Mouse (Mus musculus) forebrain, embryonic 14.5 days (tissue): Measurements from ENCODE around the gene Esyt1. TPM values are rescaled to one million over a fixed set of nuclear protein-coding genes. Genes with fewer than 3 reads are reported as not detected.
"Not testable (repeated sequence)": the region's sequence is repeated elsewhere in the genome, so short reads cannot be mapped to it uniquely, and the experiment has no call there.

Experiments used
- ATAC-seq: fragments of 200-750 bp; cut with Nextera tagmentation; 2 replicates; pipeline ENCODE4 v1.8.0; 2017; ENCODE audit warnings: mild to moderate bottlenecking, moderate library complexity
- DNase-seq: peaks from one replicate; pipeline ENCODE4 v3.0.0-alpha.2; 2015; ENCODE audit warnings: low spot score
- H3K27ac ChIP-seq: fragments of 300-500 bp; sonication (generic); 2 replicates; pipeline ENCODE4 v1.5.1; 2014; ENCODE audit warnings: low read depth, mild to moderate bottlenecking, control low read depth, low read length, moderate library complexity
- H3K27me3 ChIP-seq: fragments of 300-500 bp; sonication (generic); replicated peaks from 2 replicates; pipeline ENCODE4 v1.6.1; 2014; ENCODE audit warnings: low read length, control low read depth, mixed read lengths; ENCODE audit not compliant: control insufficient read depth, insufficient read depth
- H3K36me3 ChIP-seq: fragments of 300-500 bp; sonication (generic); 2 replicates; pipeline ENCODE4 v1.6.1; 2014; ENCODE audit warnings: low read length, control low read depth; ENCODE audit not compliant: control insufficient read depth, insufficient read depth
- H3K4me1 ChIP-seq: fragments of 300-500 bp; sonication (generic); 2 replicates; pipeline ENCODE4 v1.6.1; 2014; ENCODE audit warnings: antibody characterized with exemption, low read length, control low read depth; ENCODE audit not compliant: control insufficient read depth, insufficient read depth
- H3K4me2 ChIP-seq: fragments of 300-500 bp; sonication (generic); 2 replicates; pipeline ENCODE4 v1.6.1; 2014; ENCODE audit warnings: mild to moderate bottlenecking, control low read depth, low read length
- H3K4me3 ChIP-seq: fragments of 300-500 bp; sonication (generic); 2 replicates; pipeline ENCODE4 v1.5.1; 2014; ENCODE audit warnings: low read depth, low read length, control low read depth
- H3K9ac ChIP-seq: fragments of 300-500 bp; sonication (generic); 2 replicates; pipeline ENCODE4 v1.6.1; 2014; ENCODE audit warnings: mild to moderate bottlenecking, low read length, control low read depth, moderate library complexity
- H3K9me3 ChIP-seq: fragments of 300-500 bp; sonication (generic); replicated peaks from 2 replicates; pipeline ENCODE4 v1.6.1; 2016; ENCODE audit warnings: low read length, control low read depth, mixed read lengths; ENCODE audit not compliant: control insufficient read depth
- WGBS: fragments of 180-500 bp; shearing (Covaris S2); extraction: QIAGEN DNeasy Blood & Tissue Kit; methylation state at CpG from one replicate; pipeline ENCODE4 v1.1.7; 2014; 5-methylcytosine and 5-hydroxymethylcytosine counted together
- polyA plus RNA-seq: library from polyadenylated mRNA; unstranded; fragments of >200 nt; fragmentation: Nextera tagmentation; extraction: Ambion mirVana; gene quantifications from 2 replicates; pipeline ENCODE4 v1.2.1, GENCODE M21; 2014

The Esyt1 gene
- polyA plus RNA-seq = 4.7 and 6.3 TPM in 2 replicates

DNA sequence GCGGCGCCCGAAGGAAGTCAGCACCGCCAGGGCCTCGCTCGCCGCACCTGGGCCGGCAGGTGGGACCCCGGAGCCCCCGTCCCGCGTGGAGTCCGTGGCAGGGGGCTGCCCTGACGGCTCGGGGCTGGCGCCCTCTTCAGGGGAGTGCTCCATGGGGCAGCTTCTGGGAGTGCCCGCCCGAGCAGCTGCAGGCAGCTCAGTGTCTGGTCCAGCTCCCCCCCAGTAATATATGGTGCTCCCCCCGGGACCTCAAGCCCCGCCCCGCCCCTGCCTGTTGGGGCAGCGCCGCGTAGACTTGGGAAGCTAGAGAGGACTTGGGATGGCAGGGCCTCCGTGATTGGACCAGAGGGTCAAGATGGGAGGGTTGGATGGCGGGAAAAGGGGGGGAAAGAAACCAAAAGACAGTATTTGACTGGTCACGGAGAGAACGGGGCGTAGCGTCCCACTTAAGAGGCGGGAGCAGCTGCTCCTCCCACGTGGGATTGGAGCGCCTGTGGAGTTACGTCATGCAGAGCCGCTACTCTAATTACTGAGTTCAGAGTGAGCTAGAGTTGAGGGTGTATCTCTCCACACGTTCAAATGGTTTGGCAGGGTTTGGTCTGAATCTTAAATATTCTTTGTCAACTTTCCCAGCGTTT lies at the start of gene Esyt1:
Gene Esyt1, minus strand, starts transcription at position 201 of the 638 bp plus-strand sequence.
- H3K27me3 ChIP-seq = 0 out of 2 replicates have a peak, but pooled peaks cover 7% of the 10 kb centered on the region
- peaks cover 7% of the 10 kb centered on the region; the same call in 1 of the 2 replicates for H3K4me1 ChIP-seq
- no peaks in the 10 kb centered on the region for H3K36me3 ChIP-seq
- WGBS = under 1% methylated on average over 37 of the region's 37 CpGs
- peak within 1 kb of the TSS; percentile 71 for H3K9ac ChIP-seq
- peak within 1 kb of the TSS; percentile 14; the same call in 1 of the 2 replicates for H3K27ac ChIP-seq
- H3K4me2 ChIP-seq = peak within 1 kb of the TSS; percentile 100
- ATAC-seq (peak; percentile 95), DNase-seq (peak; percentile 97)
- no peaks in the 10 kb centered on the region for H3K9me3 ChIP-seq
- H3K4me3 ChIP-seq = peak within 1 kb of the TSS; percentile 64

DNA sequence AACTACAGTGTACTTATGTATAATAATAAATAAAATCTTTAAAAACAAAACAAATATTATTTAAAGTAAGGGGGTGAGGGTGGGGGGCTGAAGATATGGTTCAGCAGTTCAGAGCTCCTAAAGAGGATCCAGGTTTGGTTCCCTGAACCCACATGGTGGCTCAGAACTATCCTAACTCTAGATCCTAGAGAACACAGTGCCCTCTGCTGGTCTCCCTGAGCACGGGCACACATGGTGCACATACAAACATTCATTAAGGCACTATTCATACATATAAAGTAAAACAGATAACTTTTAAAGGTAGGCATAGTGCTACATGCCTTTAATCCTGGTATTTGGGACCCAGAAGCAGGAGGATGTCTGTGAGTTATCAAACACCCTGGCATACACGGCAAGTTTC lies 49.4 kb upstream of the Esyt1 start:
- no peak for ATAC-seq
- no peaks in the 10 kb centered on the region for H3K4me1 ChIP-seq
- no peaks in the 10 kb centered on the region for H3K9me3 ChIP-seq
- no peak for DNase-seq
- no peak overlapping the region for H3K27ac ChIP-seq
- H3K27me3 ChIP-seq = no peaks in the 10 kb centered on the region
- H3K36me3 ChIP-seq = no peaks in the 10 kb centered on the region
- WGBS = 93% methylated on average over 2 of the region's 2 CpGs
- no peak overlapping the region for H3K4me2 ChIP-seq
- no peak overlapping the region for H3K9ac ChIP-seq
- H3K4me3 ChIP-seq = no peak overlapping the region

DNA sequence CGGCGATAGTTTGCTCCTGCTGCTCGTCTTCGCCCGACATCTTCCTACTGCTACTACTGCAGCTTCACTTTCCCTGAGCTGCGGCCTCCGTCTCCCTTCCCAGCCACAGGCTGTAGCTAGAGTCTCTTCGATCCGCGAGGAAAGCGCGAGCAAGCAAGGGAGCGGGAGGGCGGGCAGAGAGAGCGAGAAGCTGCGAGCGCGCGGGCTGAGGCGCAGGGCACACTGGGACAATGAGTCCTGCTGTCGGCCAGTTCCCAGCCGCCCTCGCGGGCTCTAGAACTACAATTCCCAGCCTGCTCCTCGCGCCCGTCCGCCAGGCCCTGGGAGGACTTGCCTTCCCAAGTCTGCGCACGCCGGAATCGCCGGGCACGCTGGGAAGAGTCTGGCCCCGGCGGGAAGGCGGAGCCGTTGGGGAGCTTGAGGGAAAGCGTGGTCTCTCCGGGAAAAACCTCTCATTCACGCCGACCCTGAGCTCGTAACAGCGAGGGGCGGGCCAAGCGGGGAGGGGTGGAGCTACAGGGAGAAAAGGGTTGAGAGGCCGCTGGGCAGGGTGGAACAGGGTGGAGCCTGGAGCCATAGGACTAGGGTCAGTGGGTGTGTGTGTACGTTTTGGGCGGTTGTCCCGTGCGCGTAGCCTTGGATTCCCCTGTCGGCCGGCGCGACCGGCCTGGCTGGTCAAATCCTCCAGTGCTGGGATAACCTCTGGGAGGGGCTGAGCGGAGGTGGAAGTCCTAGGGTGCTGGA lies 40.3 kb upstream of the Esyt1 start, which contains the start of gene Pa2g4:
Gene Pa2g4, minus strand, starts transcription at position 200 of the 744 bp plus-strand sequence.
- under 1% methylated on average over 58 of the region's 58 CpGs for WGBS
- peak within 1 kb of the TSS; percentile 90 for H3K9ac ChIP-seq
- peak within 1 kb of the TSS; percentile 96 for H3K4me2 ChIP-seq
- no peaks in the 10 kb centered on the region for H3K27me3 ChIP-seq
- H3K27ac ChIP-seq = peak within 1 kb of the TSS; percentile 91
- no peaks in the 10 kb centered on the region for H3K9me3 ChIP-seq
- H3K4me3 ChIP-seq = peak within 1 kb of the TSS; percentile 94
- ATAC-seq (peak; percentile 99), DNase-seq (peak; percentile 99)
- H3K4me1 ChIP-seq = peaks cover 11% of the 10 kb centered on the region; the same call in 1 of the 2 replicates
- H3K36me3 ChIP-seq = peaks cover 27% of the 10 kb centered on the region

DNA sequence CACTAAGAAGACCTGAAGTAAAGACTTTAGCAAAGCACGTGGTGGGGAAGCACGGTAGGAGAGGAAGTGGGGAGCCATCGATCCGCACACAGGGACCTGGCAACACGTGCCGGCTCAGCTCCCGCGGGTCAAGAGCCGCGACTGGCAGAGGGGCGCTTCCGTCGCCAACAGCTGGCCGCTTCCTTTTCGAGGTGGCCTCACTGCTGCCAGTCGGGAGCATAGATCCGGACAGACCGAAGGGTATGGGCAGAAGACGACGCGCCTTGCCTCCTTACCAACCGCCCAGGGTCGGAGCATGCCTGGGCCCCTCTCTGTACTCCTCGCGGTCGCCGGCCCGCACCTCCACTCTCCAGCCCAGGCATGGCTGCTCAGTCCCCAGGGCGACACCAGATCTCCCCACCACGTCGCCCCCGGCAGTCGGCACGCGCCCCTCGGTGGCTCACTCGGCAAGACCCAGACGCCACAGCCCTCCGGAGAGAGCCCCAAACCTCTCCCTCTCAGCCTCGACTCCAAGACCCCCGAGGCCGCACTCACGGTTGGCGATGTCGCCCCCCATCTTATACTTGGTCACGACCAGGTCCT lies 39.6 kb upstream of the Esyt1 start:
- H3K9ac ChIP-seq = peak overlapping the region; percentile 90
- no peaks in the 10 kb centered on the region for H3K9me3 ChIP-seq
- peak; percentile 24 for DNase-seq
- peak overlapping the region; percentile 91 for H3K27ac ChIP-seq
- H3K4me1 ChIP-seq = peaks cover 11% of the 10 kb centered on the region; the same call in 1 of the 2 replicates
- under 1% methylated on average over 46 of the region's 46 CpGs for WGBS
- ATAC-seq = peak; percentile 45
- peaks cover 34% of the 10 kb centered on the region for H3K36me3 ChIP-seq
- peak overlapping the region; percentile 96 for H3K4me2 ChIP-seq
- peak overlapping the region; percentile 94 for H3K4me3 ChIP-seq
- no peaks in the 10 kb centered on the region for H3K27me3 ChIP-seq

DNA sequence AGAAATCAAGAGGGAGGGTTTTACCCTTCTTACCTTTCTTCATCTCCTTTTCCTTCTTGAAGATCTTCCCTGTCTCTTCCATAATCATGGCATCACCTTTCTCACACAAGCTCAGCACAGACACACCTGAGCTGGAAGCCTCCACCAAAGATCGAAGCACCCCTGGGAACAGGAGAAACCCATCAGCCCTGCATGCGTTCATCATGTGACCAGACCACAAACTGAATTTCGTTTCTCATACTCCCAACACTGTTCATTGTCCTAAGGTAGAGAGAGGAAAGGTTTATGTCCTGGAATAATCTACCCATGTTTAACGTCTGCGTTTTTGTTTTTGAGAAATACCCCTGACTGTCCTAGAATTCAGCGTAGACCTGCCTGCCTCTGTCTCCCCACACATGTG lies 37.9 kb upstream of the Esyt1 start:
- no peak overlapping the region for H3K4me3 ChIP-seq
- no peaks in the 10 kb centered on the region for H3K9me3 ChIP-seq
- H3K36me3 ChIP-seq = peaks cover 51% of the 10 kb centered on the region
- 0 out of 2 replicates have a peak overlapping the region, but pooled peaks have one; percentile 17 for H3K9ac ChIP-seq
- peak overlapping the region; percentile 96; the same call in 1 of the 2 replicates for H3K4me2 ChIP-seq
- ATAC-seq (no peak), DNase-seq (no peak)
- H3K27ac ChIP-seq = no peak overlapping the region
- no peaks in the 10 kb centered on the region for H3K27me3 ChIP-seq
- peaks cover 11% of the 10 kb centered on the region; the same call in 1 of the 2 replicates for H3K4me1 ChIP-seq
- 89% methylated on average over 6 of the region's 6 CpGs for WGBS

DNA sequence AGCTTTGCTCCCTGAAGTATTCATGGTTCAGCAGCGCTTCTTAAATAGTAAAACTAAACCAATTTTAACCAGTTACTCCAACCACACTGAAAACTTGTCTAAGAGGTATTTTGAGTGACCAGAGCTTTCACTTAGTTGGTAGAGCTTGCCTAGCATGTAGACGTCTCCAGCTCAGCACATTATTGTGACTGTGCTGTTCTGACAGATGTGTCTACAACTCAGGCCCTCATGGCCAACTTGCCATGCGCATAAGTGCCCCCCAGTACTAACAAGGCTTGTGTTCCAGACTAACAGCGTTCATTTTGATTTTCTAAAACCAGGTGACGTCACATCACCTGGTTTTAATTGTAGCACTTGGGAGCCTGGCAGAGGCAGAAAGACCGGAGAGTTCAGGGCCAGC lies 31.3 kb upstream of the Esyt1 start:
- DNase-seq = no peak
- H3K4me2 ChIP-seq = no peak overlapping the region
- no peak overlapping the region for H3K9ac ChIP-seq
- peaks cover 52% of the 10 kb centered on the region for H3K36me3 ChIP-seq
- H3K4me1 ChIP-seq = no peaks in the 10 kb centered on the region
- H3K27ac ChIP-seq = no peak overlapping the region
- H3K27me3 ChIP-seq = no peaks in the 10 kb centered on the region
- H3K9me3 ChIP-seq = no peaks in the 10 kb centered on the region
- ATAC-seq = no peak
- WGBS = 84% methylated on average over 6 of the region's 6 CpGs
- no peak overlapping the region for H3K4me3 ChIP-seq

DNA sequence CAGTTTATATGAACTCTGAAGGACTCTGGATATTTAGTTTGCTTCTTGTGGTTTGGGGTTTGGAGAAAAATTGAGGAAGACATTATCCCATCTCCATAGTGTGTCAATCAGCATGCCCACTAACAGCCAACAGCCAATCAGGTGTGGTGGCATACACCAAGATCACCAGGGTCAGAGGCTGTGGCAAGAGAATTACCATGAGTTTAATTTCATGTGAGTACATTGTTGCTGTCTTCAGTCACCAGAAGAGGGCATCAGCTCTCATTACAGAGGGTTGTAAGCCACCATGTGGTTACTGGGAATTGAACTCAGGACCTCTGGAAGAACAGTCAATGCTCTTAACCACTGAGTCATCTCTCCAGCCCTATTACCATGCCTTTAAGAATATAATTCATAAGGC lies 30.6 kb upstream of the Esyt1 start:
- no peak for ATAC-seq
- H3K36me3 ChIP-seq = peaks cover 45% of the 10 kb centered on the region
- no peak overlapping the region for H3K4me3 ChIP-seq

DNA sequence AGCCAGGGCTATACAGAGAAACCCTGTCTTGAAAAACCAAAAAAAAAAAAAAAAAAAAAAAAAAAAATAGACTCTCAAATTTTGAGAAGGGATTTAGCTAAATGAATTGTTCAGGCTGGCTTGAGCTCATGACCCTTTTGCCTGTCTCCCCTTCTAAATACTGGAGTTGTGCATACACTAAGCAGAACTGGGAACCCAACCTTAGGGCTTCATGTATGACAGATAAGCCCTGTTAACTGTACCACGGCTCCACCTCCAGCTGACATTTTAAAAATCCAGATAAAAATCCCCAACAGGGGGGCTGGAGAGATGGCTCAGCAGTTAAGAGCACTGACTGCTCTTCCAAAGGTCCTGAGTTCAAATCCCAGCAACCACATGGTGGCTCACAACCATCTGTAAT lies 29.9 kb upstream of the Esyt1 start:
- not testable (repeated sequence) for H3K27ac ChIP-seq, ATAC-seq, H3K4me3 ChIP-seq, H3K27me3 ChIP-seq, H3K4me1 ChIP-seq, H3K9me3 ChIP-seq, H3K9ac ChIP-seq, DNase-seq, H3K4me2 ChIP-seq
- 85% methylated on average over 1 of the region's 1 CpGs for WGBS
- peaks cover 38% of the 10 kb centered on the region for H3K36me3 ChIP-seq

More for the DNA sequence above, 30.6 kb upstream of the Esyt1 start:
- no peak overlapping the region for H3K9ac ChIP-seq
- no peak for DNase-seq
- no peak overlapping the region for H3K27ac ChIP-seq
- no peaks in the 10 kb centered on the region for H3K4me1 ChIP-seq
- no peaks in the 10 kb centered on the region for H3K9me3 ChIP-seq
- no peak overlapping the region for H3K4me2 ChIP-seq
- H3K27me3 ChIP-seq = no peaks in the 10 kb centered on the region
